Mouse (Mus musculus): ENCODE results near the gene Pm20d2. TPM values are rescaled to one million over a fixed set of nuclear protein-coding genes. Genes with fewer than 3 reads are reported as not detected.

The Pm20d2 gene
- not detected for polyA plus RNA-seq (2017; shearing (Covaris generic))

DNA sequence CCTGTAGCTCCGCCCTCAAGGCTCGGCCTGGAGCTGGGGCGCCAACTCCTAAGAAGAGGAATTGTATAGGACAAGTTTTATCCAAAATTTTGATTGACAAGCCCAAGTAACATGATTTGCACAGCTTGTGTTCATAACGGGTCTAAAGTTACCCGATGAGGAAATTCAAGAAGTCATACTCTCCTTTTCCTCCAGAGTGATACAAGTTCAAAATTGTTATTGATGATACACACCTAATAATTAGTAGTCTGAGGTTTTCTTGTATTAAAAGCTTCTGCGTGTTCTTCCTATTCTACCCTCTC is at the start of gene Pm20d2:
Pm20d2 (minus strand) TSS at position 3 of the 302 bp plus-strand sequence.

DNA sequence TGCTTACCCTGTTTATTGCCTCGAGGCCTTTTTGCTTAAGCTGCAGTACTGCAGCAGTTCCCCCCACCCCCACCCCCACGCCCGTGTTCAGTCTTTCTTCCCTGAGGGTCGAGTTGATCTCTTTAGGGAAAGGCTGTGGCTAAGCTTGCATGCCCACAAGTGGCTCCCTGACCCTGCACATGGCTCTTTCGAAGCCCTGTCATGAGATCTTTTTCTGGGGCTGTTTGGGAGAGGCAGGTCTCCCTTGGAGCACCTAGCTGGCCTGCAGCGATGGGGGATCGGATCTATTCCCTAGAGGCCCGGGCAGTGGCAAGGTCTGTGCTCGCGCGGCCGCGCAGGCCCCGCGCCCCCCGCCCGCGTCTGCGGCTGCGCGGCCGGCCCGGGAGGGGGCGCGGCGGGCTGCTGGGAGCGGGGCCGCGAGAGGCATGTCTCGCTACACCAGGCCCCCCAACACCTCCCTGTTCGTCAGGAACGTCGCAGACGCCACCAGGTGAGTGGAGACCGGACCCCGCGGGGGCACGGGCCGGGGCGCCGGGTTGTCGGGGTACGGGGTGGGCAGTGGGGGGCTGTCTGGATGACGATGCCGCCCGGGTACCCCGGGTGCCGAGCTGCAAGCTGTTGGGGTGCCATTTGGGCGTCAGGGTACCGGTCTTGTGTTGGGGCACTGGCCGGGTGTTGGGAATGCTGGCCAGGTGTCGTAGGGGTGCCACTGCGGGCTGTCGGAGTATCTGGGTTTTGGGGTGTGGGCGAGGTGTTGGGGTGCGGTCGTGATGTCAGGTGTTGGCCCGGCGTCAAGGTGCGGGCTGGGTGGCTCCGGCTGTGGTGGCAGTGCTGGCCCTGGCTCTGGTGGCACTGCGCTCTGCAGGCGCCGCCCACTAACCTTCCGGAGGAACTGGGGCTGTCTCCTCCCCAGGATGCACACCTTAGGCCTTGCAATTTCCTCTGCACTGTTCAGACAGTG is 19.6 kb upstream of the Pm20d2 start, which contains the start of gene Srsf12:
Srsf12 (plus strand) TSS at position 111 of the 961 bp plus-strand sequence.

DNA sequence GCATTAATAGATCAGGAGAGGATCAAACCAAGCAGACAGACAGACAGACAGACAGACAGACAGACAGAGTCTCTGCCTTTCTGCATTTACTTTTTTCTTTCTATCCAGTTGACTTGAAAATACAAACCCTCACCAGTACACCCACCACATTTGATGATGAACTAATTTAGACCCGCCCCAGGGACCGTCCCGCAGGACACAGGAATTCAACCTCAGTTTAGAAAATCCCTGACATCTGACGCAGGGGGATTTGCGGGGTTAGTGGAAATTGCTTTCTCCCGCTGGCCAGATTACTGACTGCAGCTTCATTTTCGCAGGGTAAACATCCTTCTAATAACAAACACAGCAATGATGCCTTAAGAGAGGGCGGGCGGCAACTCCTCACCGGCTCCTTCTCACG is 57.3 kb downstream of the Pm20d2 start, which contains the start of gene Gabrr1:
Gabrr1 (plus strand) TSS at position 301 of the 400 bp plus-strand sequence.

Other genes starting within 250 kb of the Pm20d2 start
- gene Ankrd6, start 238.9 kb downstream of the Pm20d2 start, polyA plus RNA-seq (2017; shearing (Covaris generic)): 2.0 TPM
- gene Rragd, start 206.7 kb downstream of the Pm20d2 start, polyA plus RNA-seq (2017; shearing (Covaris generic)): 10.2 TPM
- 39.6 TPM for gene Ube2j1, start 158.3 kb downstream of the Pm20d2 start, polyA plus RNA-seq (2017; shearing (Covaris generic))
- gene Gabrr2, start 126.7 kb downstream of the Pm20d2 start, polyA plus RNA-seq (2017; shearing (Covaris generic)): 35.5 TPM
- gene Gabrr1, start 57.2 kb downstream of the Pm20d2 start, polyA plus RNA-seq (2017; shearing (Covaris generic)): not detected
- 3.4 TPM for gene Srsf12, start 19.3 kb upstream of the Pm20d2 start, polyA plus RNA-seq (2017; shearing (Covaris generic))
- 58.0 TPM for gene Pnrc1, start 100.4 kb upstream of the Pm20d2 start, polyA plus RNA-seq (2017; shearing (Covaris generic))
- 68.1 TPM for gene Rngtt, start 120.6 kb upstream of the Pm20d2 start, polyA plus RNA-seq (2017; shearing (Covaris generic))